Mouse (Mus musculus): ENCODE results near the gene Map2k6. TPM values are rescaled to one million over a fixed set of nuclear protein-coding genes. Genes with fewer than 3 reads are reported as not detected.
"Not testable (repeated sequence)": the region's sequence is repeated elsewhere in the genome, so short reads cannot be mapped to it uniquely, and the experiment has no call there.

The Map2k6 gene
- 25.7 and 25.9 TPM in 2 replicates for polyA plus RNA-seq (2016; fragmentation: Nextera tagmentation; extraction: Ambion mirVana)

GRCm38 (mm10) chr11:110398553-110399239 is at the start of gene Map2k6:
TSS of gene Map2k6 (plus strand) at chr11:110399122.
- Histone ChIP-seq H3K9ac (peak within 1 kb of the TSS; percentile 39), H3K36me3 (no peaks in the 10 kb centered on the region), H3K9me3 (no peaks in the 10 kb centered on the region), H3K27ac (no peak within 1 kb of the TSS), H3K4me3 (peak within 1 kb of the TSS; percentile 47), H3K27me3 (replicated peaks) (0 out of 2 replicates have a peak, but pooled peaks cover 4% of the 10 kb centered on the region), H3K4me1 (peaks cover 16% of the 10 kb centered on the region), H3K4me2 (replicated peaks) (peak within 1 kb of the TSS; percentile 63)
- peak; percentile 87 for ATAC-seq (ENCODE audit: low FRiP score, low read depth)
- WGBS: 10% methylated on average over 20 of the region's 20 CpGs

DNA sequence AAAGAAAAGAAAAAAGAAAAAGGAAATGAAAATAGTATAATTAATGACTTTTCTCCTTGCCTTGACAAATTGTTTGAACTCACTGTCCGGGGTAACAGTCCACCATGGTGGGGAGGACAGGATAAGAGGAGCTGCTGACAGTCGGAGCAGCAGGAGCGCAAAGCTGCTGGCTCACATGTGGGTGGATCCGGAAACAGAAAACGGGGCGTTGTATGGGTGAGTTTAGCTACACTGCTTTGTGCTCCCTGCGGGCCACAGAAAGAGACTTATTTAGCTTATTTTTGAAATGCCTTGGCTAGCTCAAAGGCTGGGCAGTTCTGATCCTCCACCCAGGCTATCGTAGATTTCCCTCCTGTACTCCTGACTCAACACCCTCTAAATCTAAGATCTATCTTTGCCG is 44.7 kb upstream of the Map2k6 start:
- no peak overlapping the region for H3K4me3 ChIP-seq
- no peak for ATAC-seq (ENCODE audit: low FRiP score, low read depth)
- H3K27ac ChIP-seq: no peak overlapping the region
- H3K36me3 ChIP-seq: no peaks in the 10 kb centered on the region
- no peak overlapping the region for H3K4me2 ChIP-seq (replicated peaks)
- H3K27me3 ChIP-seq (replicated peaks): no peaks in the 10 kb centered on the region
- no peak overlapping the region for H3K9ac ChIP-seq
- no peaks in the 10 kb centered on the region for H3K4me1 ChIP-seq
- H3K9me3 ChIP-seq: no peaks in the 10 kb centered on the region
- 80% methylated on average over 9 of the region's 9 CpGs for WGBS

- not testable (repeated sequence) for H3K27me3 ChIP-seq (replicated peaks); H3K9me3 ChIP-seq; H3K4me3 ChIP-seq; H3K36me3 ChIP-seq; H3K4me1 ChIP-seq; H3K9ac ChIP-seq; ATAC-seq (ENCODE audit: low FRiP score, low read depth); H3K4me2 ChIP-seq (replicated peaks); H3K27ac ChIP-seq
- WGBS: 85% methylated on average over 9 of the region's 9 CpGs
Measured at GRCm38 (mm10) chr11:110355131-110355530, 43.8 kb upstream of the Map2k6 start.

GRCm38 (mm10) chr11:110357756-110358551 is 41.0 kb upstream of the Map2k6 start:
- 76% methylated on average over 16 of the region's 16 CpGs for WGBS
- no peak overlapping the region for H3K27ac ChIP-seq

GRCm38 (mm10) chr11:110365016-110365415 is 33.9 kb upstream of the Map2k6 start:
- Histone ChIP-seq H3K4me3 (no peak overlapping the region), H3K9me3 (no peaks in the 10 kb centered on the region), H3K9ac (no peak overlapping the region), H3K36me3 (no peaks in the 10 kb centered on the region), H3K27me3 (replicated peaks) (no peaks in the 10 kb centered on the region), H3K4me1 (no peaks in the 10 kb centered on the region), H3K4me2 (replicated peaks) (no peak overlapping the region), H3K27ac (no peak overlapping the region)
- ATAC-seq (ENCODE audit: low FRiP score, low read depth): no peak
- 76% methylated on average over 3 of the region's 3 CpGs for WGBS

More at GRCm38 (mm10) chr11:110357756-110358551, 41.0 kb upstream of the Map2k6 start:
- H3K9me3 ChIP-seq: no peaks in the 10 kb centered on the region
- no peaks in the 10 kb centered on the region for H3K4me1 ChIP-seq
- H3K36me3 ChIP-seq: no peaks in the 10 kb centered on the region
- H3K4me3 ChIP-seq: no peak overlapping the region
- no peak overlapping the region for H3K4me2 ChIP-seq (replicated peaks)
- no peaks in the 10 kb centered on the region for H3K27me3 ChIP-seq (replicated peaks)
- H3K9ac ChIP-seq: no peak overlapping the region
- no peak for ATAC-seq (ENCODE audit: low FRiP score, low read depth)

GRCm38 (mm10) chr11:110366902-110367301 is 32.0 kb upstream of the Map2k6 start:
- Histone ChIP-seq H3K4me1 (no peaks in the 10 kb centered on the region), H3K4me3 (no peak overlapping the region), H3K27ac (no peak overlapping the region), H3K27me3 (replicated peaks) (no peaks in the 10 kb centered on the region), H3K4me2 (replicated peaks) (no peak overlapping the region), H3K9ac (no peak overlapping the region), H3K9me3 (no peaks in the 10 kb centered on the region), H3K36me3 (no peaks in the 10 kb centered on the region)
- 78% methylated on average over 3 of the region's 3 CpGs for WGBS
- no peak for ATAC-seq (ENCODE audit: low FRiP score, low read depth)

DNA sequence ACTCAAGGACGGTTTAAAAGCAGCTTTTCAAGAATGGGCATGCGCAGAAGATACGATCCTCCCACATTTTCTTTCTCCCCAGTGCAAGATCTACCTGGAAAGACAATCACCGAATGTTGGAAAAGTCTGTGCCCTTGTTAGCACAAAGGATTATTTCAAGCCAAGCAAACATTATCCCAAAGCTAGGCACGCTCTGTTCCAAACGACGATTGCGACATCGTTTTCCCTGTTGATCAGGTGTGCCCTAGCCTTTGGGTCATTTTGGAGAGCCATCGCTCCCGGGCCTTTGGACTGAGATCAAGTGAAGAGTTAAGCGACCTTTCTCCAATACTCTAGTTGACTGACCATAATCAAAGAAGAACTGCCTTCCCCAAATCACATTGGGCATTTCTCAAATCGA is 31.3 kb upstream of the Map2k6 start:
- Histone ChIP-seq H3K36me3 (no peaks in the 10 kb centered on the region), H3K27me3 (replicated peaks) (no peaks in the 10 kb centered on the region), H3K4me1 (no peaks in the 10 kb centered on the region), H3K4me3 (no peak overlapping the region), H3K27ac (no peak overlapping the region), H3K4me2 (replicated peaks) (no peak overlapping the region), H3K9ac (no peak overlapping the region), H3K9me3 (no peaks in the 10 kb centered on the region)
- no peak for ATAC-seq (ENCODE audit: low FRiP score, low read depth)
- 94% methylated on average over 13 of the region's 13 CpGs for WGBS

- peak overlapping the region; percentile 28 for H3K4me2 ChIP-seq (replicated peaks)
- WGBS: 14% methylated on average over 15 of the region's 15 CpGs
Measured at GRCm38 (mm10) chr11:110369312-110370019, 29.5 kb upstream of the Map2k6 start.

DNA sequence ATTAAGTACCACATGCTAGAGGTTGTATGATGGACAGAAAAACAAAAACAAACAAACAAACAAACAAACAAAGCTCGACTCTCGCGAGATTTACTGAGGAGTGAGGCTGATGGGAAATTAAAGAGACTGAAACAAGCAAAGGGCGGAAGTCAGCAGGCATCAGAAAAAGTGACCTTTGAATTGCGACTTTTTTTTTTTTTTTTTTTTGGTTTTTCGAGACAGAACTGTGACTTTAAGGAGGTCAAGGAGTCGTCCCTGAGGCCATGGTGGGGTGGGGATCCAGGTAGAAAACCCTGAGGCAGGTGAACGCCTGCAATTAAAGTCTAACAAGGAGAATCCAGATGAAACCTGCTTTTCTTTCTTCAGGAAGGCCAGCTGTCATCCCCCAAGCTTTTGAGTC is 27.1 kb upstream of the Map2k6 start:
- no peak for ATAC-seq (ENCODE audit: low FRiP score, low read depth)
- H3K27ac ChIP-seq: no peak overlapping the region
- WGBS: 71% methylated on average over 8 of the region's 8 CpGs
- H3K9ac ChIP-seq: no peak overlapping the region
- no peaks in the 10 kb centered on the region for H3K27me3 ChIP-seq (replicated peaks)
- no peak overlapping the region for H3K4me3 ChIP-seq
- H3K9me3 ChIP-seq: no peaks in the 10 kb centered on the region
- no peak overlapping the region for H3K4me2 ChIP-seq (replicated peaks)
- H3K36me3 ChIP-seq: no peaks in the 10 kb centered on the region
- H3K4me1 ChIP-seq: no peaks in the 10 kb centered on the region

More at GRCm38 (mm10) chr11:110369312-110370019, 29.5 kb upstream of the Map2k6 start:
- Histone ChIP-seq H3K27me3 (replicated peaks) (no peaks in the 10 kb centered on the region), H3K4me1 (no peaks in the 10 kb centered on the region), H3K27ac (no peak overlapping the region), H3K36me3 (no peaks in the 10 kb centered on the region), H3K9me3 (no peaks in the 10 kb centered on the region), H3K9ac (no peak overlapping the region), H3K4me3 (no peak overlapping the region)
- ATAC-seq (ENCODE audit: low FRiP score, low read depth): no peak

DNA sequence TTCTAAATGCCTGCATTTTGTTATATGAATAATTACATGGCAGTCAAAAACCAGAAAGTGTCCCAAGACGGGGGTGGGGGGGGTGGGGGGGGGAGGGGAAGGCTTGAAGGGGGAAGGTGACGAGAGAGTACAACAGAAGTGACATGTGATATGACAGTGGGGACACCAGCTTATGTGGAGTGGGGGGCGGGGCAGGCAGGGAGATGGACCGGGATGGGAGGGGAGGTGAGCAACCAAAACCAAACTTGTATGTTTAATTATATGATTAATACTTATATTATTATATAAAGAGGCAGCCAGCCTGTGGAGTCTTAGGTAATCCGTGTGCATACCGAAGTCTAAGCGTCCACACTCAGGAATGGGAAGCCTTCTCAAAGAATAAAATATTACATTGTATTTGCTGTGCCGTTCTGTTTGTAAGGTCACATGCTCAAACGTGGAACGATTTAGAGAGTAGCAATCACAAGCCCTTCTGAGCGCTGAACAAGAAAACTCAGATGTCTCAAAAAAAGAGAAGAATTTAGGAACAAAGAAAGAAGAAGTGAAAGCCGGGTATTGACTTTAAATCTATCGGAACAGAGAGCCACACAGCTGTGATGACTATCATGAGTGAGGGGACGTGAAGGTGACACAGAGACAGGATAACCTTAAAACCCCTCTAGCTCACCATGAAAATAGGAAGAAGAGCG is 26.5 kb upstream of the Map2k6 start:
- 80% methylated on average over 15 of the region's 15 CpGs for WGBS
- H3K4me1 ChIP-seq: no peaks in the 10 kb centered on the region
- no peaks in the 10 kb centered on the region for H3K9me3 ChIP-seq
- no peak overlapping the region for H3K27ac ChIP-seq
- no peak overlapping the region for H3K4me3 ChIP-seq
- no peaks in the 10 kb centered on the region for H3K36me3 ChIP-seq
- H3K9ac ChIP-seq: no peak overlapping the region
- H3K4me2 ChIP-seq (replicated peaks): no peak overlapping the region
- no peaks in the 10 kb centered on the region for H3K27me3 ChIP-seq (replicated peaks)
- ATAC-seq (ENCODE audit: low FRiP score, low read depth): no peak

- ATAC-seq (ENCODE audit: low FRiP score, low read depth): no peak
- Histone ChIP-seq H3K4me3 (no peak overlapping the region), H3K4me2 (replicated peaks) (no peak overlapping the region), H3K27ac (no peak overlapping the region), H3K9ac (no peak overlapping the region), H3K4me1 (no peaks in the 10 kb centered on the region), H3K36me3 (no peaks in the 10 kb centered on the region), H3K9me3 (no peaks in the 10 kb centered on the region), H3K27me3 (replicated peaks) (no peaks in the 10 kb centered on the region)
- 83% methylated on average over 9 of the region's 9 CpGs for whole genome bisulfite sequencing
Measured at GRCm38 (mm10) chr11:110374036-110374435, 24.9 kb upstream of the Map2k6 start.
